Mouse (Mus musculus) heart, postnatal 0 days (tissue): ENCODE results near the gene Kcna6.

Experiments used
- CTCF ChIP-seq: IDR thresholded peaks from 2 replicates; pipeline ENCODE4 v1.5.1; 2016; ENCODE audit warnings: antibody characterized with exemption, control low read depth, low read depth
- EP300 ChIP-seq: IDR thresholded peaks from 2 replicates; pipeline ENCODE4 v1.6.1; 2016; ENCODE audit warnings: antibody characterized with exemption, low read depth

DNA sequence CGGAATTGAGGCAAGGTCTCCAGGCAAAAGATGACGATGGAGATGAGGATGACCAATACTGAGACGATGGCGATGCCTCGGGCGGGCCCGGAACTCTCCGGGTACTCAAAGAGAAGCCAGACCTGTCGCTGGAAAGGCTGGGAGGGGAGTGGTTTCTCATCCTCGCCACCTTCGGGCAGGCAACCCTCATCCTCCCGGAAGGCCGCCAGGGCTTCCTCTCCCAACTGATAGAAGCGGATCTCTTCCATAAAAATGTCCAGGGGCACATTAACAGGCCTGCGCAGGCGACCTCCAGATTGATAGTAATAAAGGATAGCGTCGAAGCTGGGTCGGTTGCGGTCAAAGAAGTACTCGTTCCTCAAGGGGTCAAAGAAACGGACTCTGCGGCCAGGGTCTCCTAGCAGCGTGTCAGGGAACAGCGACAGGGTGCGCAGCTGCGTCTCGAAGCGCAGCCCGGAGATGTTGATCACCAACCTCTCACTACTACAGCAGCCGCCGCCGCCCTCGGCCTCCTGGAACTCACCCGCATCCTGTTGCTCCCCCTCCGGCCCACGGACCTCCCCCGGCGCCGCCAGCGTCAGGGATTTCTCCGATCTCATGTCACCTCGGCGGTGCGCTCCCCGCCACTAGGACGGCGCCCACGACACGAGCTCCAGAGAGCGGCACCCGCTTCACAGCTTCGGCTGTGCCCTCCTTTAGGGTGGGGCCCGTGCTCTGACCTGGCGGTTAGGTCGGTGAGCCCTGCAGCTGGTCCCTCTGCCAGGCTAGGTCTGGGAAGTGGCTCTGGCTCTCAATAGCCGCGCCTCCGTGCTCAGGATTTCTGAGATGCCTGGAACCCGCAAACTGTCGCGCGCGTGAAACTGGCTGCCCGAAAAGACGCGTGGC lies 906 bp downstream of the Kcna6 start:
- TF ChIP-seq EP300 (no peak), CTCF (no peak)
